Mouse (Mus musculus) ES-Bruce4 (cell line): ENCODE measurements at regions not wholly inside any gene's neighbourhood (a gene's known extent, or its start where the extent isn't known, plus 50 kb on each side); places are given as distances from the start of the nearest gene placed in this dataset.

ENCODE experiments used
- H3K27ac ChIP-seq: 2 replicates; pipeline ENCODE4 v1.5.1; 2012; ENCODE audit warnings: low read length, inconsistent platforms; ENCODE audit not compliant: insufficient read depth
- H3K27me3 ChIP-seq: 2 replicates; pipeline ENCODE4 v1.6.1; 2012; ENCODE audit warnings: mild to moderate bottlenecking, low read length, inconsistent platforms; ENCODE audit not compliant: control insufficient read depth, poor library complexity, insufficient read depth, severe bottlenecking
- H3K36me3 ChIP-seq: 2 replicates; pipeline ENCODE4 v1.6.1; 2012; ENCODE audit warnings: inconsistent platforms, mild to moderate bottlenecking, low read length, moderate library complexity; ENCODE audit not compliant: control insufficient read depth, poor library complexity, insufficient read depth, severe bottlenecking
- H3K4me1 ChIP-seq: one replicate; pipeline ENCODE4 v1.8.1; 2011; ENCODE audit warnings: low read length; ENCODE audit not compliant: control insufficient read depth, insufficient read depth
- H3K4me3 ChIP-seq: 2 replicates; pipeline ENCODE4 v1.5.1; 2011; ENCODE audit warnings: low read depth, mild to moderate bottlenecking, low read length
- H3K9ac ChIP-seq: 2 replicates; pipeline ENCODE4 v1.6.1; 2012; ENCODE audit warnings: low read depth, mild to moderate bottlenecking, inconsistent platforms; ENCODE audit not compliant: poor library complexity, severe bottlenecking
- H3K9me3 ChIP-seq: replicated peaks from 2 replicates; pipeline ENCODE4 v1.6.1; 2012; ENCODE audit warnings: mild to moderate bottlenecking, low read length, inconsistent platforms; ENCODE audit not compliant: control insufficient read depth, poor library complexity, insufficient read depth, severe bottlenecking
- CTCF ChIP-seq: IDR thresholded peaks from one replicate; pipeline ENCODE4 v1.8.1; 2011; ENCODE audit warnings: low read depth, low read length
- EP300 ChIP-seq: IDR thresholded peaks from 2 replicates; pipeline ENCODE4 v1.6.1; 2011; ENCODE audit warnings: low read depth, low read length; ENCODE audit not compliant: insufficient read depth
- POLR2A ChIP-seq: IDR thresholded peaks from one replicate; pipeline ENCODE4 v1.8.1; 2011; ENCODE audit warnings: low read length; ENCODE audit not compliant: insufficient read depth

- Histone ChIP-seq H3K4me1 (no peaks in the 10 kb centered on the region), H3K27me3 (no peaks in the 10 kb centered on the region), H3K4me3 (no peak overlapping the region), H3K9me3 (peaks cover 3% of the 10 kb centered on the region; the same call in 1 of the 2 replicates), H3K9ac (no peak overlapping the region), H3K27ac (no peak overlapping the region), H3K36me3 (no peaks in the 10 kb centered on the region)
- TF ChIP-seq EP300 (no peak), CTCF (no peak), POLR2A (no peak)
Observed at GRCm38 (mm10) chr6:117604834-117605233, 236.1 kb upstream of the Zfp637 start.

DNA sequence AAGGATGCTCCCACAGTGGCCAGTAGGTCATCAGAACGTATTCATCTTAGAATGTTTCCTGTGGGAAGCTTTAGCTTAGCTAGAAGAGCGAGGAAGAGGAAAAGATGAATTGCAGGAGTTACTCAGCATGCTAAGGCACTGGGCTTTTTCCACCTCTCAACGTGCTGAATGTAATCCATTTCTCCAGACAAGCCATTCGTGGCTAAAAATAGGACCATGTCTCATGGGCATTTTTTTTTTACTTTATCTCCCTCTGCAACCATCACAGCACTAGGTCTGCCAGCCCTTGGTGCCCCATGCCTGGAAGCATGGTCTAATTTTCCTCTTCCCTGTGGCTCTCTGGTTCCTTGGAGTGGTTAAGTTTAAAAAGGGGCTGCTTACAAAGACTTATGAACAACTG lies 235.3 kb upstream of the Zfp637 start:
- no peak overlapping the region for H3K4me3 ChIP-seq
- H3K9ac ChIP-seq = no peak overlapping the region
- TF ChIP-seq POLR2A = no peak
- TF ChIP-seq CTCF = no peak
- no peak for TF ChIP-seq EP300
- H3K4me1 ChIP-seq = no peaks in the 10 kb centered on the region
- H3K9me3 ChIP-seq = peaks cover 3% of the 10 kb centered on the region; the same call in 1 of the 2 replicates
- H3K36me3 ChIP-seq = no peaks in the 10 kb centered on the region
- no peak overlapping the region for H3K27ac ChIP-seq
- H3K27me3 ChIP-seq = no peaks in the 10 kb centered on the region

DNA sequence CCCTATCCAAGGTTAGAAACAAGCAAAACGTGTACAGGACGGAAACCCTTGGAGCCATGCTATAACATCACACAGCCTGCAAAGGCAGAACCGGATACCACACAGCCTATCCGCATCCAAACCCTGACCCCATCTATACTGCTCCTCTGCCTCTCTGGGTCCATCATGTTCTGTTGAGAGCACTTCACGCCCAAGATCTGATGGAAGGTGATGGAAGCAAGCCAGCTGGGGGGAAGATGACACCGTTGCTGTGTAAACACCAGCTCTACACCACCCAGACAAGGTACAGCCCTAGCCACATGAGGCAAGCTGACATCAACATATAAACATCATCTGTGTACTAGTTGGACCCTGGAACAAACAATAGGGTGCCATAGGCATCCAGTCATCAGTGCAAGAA lies 234.8 kb upstream of the Zfp637 start:
- Histone ChIP-seq H3K27ac (no peak overlapping the region), H3K9me3 (peaks cover 3% of the 10 kb centered on the region; the same call in 1 of the 2 replicates), H3K36me3 (no peaks in the 10 kb centered on the region), H3K9ac (no peak overlapping the region), H3K4me1 (no peaks in the 10 kb centered on the region), H3K4me3 (no peak overlapping the region), H3K27me3 (no peaks in the 10 kb centered on the region)
- TF ChIP-seq CTCF (no peak), POLR2A (no peak), EP300 (no peak)

- no peak for TF ChIP-seq POLR2A
- no peak for TF ChIP-seq CTCF
- TF ChIP-seq EP300 = no peak
- Histone ChIP-seq H3K36me3 (no peaks in the 10 kb centered on the region), H3K9me3 (peaks cover 3% of the 10 kb centered on the region; the same call in 1 of the 2 replicates), H3K4me1 (no peaks in the 10 kb centered on the region), H3K4me3 (no peak overlapping the region), H3K9ac (no peak overlapping the region), H3K27me3 (no peaks in the 10 kb centered on the region), H3K27ac (no peak overlapping the region)
Observed at GRCm38 (mm10) chr6:117607023-117607422, 234.0 kb upstream of the Zfp637 start.

DNA sequence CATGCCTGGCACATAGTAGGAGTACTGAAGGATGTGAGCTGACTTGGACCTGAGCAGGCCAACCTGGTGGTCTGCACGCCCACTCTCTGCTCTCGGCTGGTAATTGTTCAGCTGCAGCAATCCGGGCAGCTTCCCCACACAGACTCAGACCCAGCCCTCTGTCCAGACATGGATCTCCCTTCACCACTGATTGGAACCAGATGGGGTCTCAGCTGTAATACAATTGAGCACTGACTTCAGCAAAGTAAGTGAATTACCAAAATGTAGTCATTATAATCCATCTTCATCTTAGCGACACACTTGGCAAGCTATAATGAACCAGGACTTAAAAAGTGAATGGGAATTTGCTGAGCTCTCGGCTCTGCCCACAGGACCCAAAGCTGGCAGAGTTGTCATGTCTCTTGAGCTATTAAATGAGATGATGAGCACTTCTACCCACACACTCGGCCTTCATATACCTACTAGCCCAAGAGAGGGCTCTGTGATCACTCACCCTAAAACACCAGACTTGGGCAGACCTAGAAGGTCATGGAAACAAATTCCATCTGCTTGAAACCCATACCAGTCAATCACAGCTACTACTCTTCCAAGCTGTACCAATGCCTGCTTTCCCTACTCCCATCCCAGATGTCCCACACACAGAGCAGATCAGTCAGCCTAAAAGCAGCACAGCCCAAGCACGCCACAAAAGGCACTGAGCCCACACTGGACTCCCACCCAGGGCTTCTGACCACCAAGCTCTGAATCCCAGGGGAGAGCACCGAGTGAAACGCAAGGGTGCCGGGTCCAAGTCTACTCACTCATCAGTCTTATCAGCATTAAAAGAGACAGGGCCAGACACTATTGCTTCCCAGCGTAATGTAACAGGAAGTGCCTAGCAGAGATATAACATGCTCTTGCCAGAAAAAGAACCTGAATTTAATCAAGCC lies 231.2 kb upstream of the Zfp637 start:
- no peaks in the 10 kb centered on the region for H3K27me3 ChIP-seq
- no peaks in the 10 kb centered on the region for H3K36me3 ChIP-seq
- H3K9ac ChIP-seq = no peak overlapping the region
- H3K9me3 ChIP-seq = no peaks in the 10 kb centered on the region
- no peak overlapping the region for H3K27ac ChIP-seq
- TF ChIP-seq CTCF (no peak), POLR2A (no peak), EP300 (no peak)
- H3K4me1 ChIP-seq = no peaks in the 10 kb centered on the region
- H3K4me3 ChIP-seq = no peak overlapping the region

DNA sequence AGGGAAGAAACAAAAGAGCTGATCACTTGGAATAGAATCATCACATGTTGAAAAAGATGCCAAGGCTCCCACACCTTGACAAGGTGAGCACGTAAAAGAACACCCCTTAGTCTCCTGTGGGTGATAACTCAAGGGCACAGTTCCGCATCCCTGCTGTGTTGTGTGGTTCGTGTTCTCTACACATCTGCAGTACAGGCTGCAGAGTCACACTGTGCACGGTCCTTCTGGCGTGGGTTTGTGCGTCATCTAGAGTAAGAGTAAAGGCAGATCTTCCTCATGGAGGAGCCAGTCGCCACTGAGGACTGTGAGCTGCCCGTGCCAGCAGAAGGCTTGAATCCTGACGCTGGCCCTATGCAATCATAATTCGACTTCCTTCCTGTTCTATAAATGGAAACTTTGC lies 229.7 kb upstream of the Zfp637 start:
- no peaks in the 10 kb centered on the region for H3K36me3 ChIP-seq
- no peaks in the 10 kb centered on the region for H3K4me1 ChIP-seq
- TF ChIP-seq EP300 (no peak), CTCF (no peak), POLR2A (no peak)
- no peaks in the 10 kb centered on the region for H3K27me3 ChIP-seq
- no peak overlapping the region for H3K27ac ChIP-seq
- H3K4me3 ChIP-seq = no peak overlapping the region
- H3K9ac ChIP-seq = no peak overlapping the region
- no peaks in the 10 kb centered on the region for H3K9me3 ChIP-seq
